Mouse (Mus musculus) lung, adult 2 months (tissue): ENCODE measurements around the gene Ankub1.

Experiments
- CTCF ChIP-seq: fragments of 200-500 bp; IDR thresholded peaks from 2 replicates; pipeline ENCODE4 v1.5.1; 2011; ENCODE audit warnings: mild to moderate bottlenecking, low read length, control low read depth; ENCODE audit not compliant: insufficient read depth
- POLR2A ChIP-seq: fragments of 200-500 bp; IDR thresholded peaks from 2 replicates; pipeline ENCODE4 v1.6.1; 2011; ENCODE audit warnings: low read depth, mild to moderate bottlenecking, control low read depth, low read length, borderline replicate concordance; ENCODE audit errors: extremely low read depth

GRCm38 (mm10) chr3:57653646-57654045 is 39.0 kb downstream of the Ankub1 start:
- TF ChIP-seq CTCF: no peak
- TF ChIP-seq POLR2A: no peak
